Mouse (Mus musculus) spleen, adult 18-20 months (tissue): ENCODE data around the gene Cdhr2.

Source experiments
- DNase-seq, 2 experiments: peaks; one replicate each; pipeline ENCODE4 v3.0.0; 2022; ENCODE audit warnings: mixed read lengths in 2 of 2

Gene Cdhr2

GRCm38 (mm10) chr13:54701243-54701642 is at the start of gene Cdhr2:
Cdhr2 (plus strand) TSS chr13:54701461.
- DNase-seq = no peak

GRCm38 (mm10) chr13:54660877-54661276 is 40.4 kb upstream of the Cdhr2 start:
- DNase-seq = no peak

- DNase-seq = no peak
Observed at GRCm38 (mm10) chr13:54661358-54661757, 39.9 kb upstream of the Cdhr2 start.

GRCm38 (mm10) chr13:54663999-54664398 is 37.3 kb upstream of the Cdhr2 start:
- DNase-seq = no peak

GRCm38 (mm10) chr13:54664509-54664908 is 36.8 kb upstream of the Cdhr2 start:
- DNase-seq = no peak

- no peak for DNase-seq
Observed at GRCm38 (mm10) chr13:54665062-54665461, 36.2 kb upstream of the Cdhr2 start.

- no peak for DNase-seq
Observed at GRCm38 (mm10) chr13:54670491-54670890, 30.8 kb upstream of the Cdhr2 start.

- no peak for DNase-seq
Observed at GRCm38 (mm10) chr13:54675895-54676590, 25.2 kb upstream of the Cdhr2 start.

GRCm38 (mm10) chr13:54678263-54678662 is 23.0 kb upstream of the Cdhr2 start:
- no peak for DNase-seq

GRCm38 (mm10) chr13:54680184-54680853 is 20.9 kb upstream of the Cdhr2 start:
- DNase-seq = no peak

GRCm38 (mm10) chr13:54681291-54681690 is 20.0 kb upstream of the Cdhr2 start:
- DNase-seq = no peak

- DNase-seq = no peak
Observed at GRCm38 (mm10) chr13:54683301-54683700, 18.0 kb upstream of the Cdhr2 start.

- no peak for DNase-seq
Observed at GRCm38 (mm10) chr13:54684140-54684896, 16.9 kb upstream of the Cdhr2 start.

- peak in 1 of 2 experiments; percentile 39 for DNase-seq
Observed at GRCm38 (mm10) chr13:54685174-54685573, 16.1 kb upstream of the Cdhr2 start.

GRCm38 (mm10) chr13:54686139-54687053 is 14.9 kb upstream of the Cdhr2 start:
- DNase-seq = no peak

GRCm38 (mm10) chr13:54687096-54687495 is 14.2 kb upstream of the Cdhr2 start:
- peak; percentile 76 to 81 for DNase-seq

- DNase-seq = peak; percentile 95 to 97
Observed at GRCm38 (mm10) chr13:54687575-54688424, 13.5 kb upstream of the Cdhr2 start.

GRCm38 (mm10) chr13:54690151-54690740 is 11.0 kb upstream of the Cdhr2 start:
- no peak for DNase-seq

GRCm38 (mm10) chr13:54691737-54692136 is 9.5 kb upstream of the Cdhr2 start:
- peak; percentile 41 to 44 for DNase-seq

- no peak for DNase-seq
Observed at GRCm38 (mm10) chr13:54692711-54693557, 8.3 kb upstream of the Cdhr2 start.
